Mouse (Mus musculus): Measurements from ENCODE around the gene Tdp2.
"Not testable (repeated sequence)": the region's sequence is repeated elsewhere in the genome, so short reads cannot be mapped to it uniquely, and the experiment has no call there.

The Tdp2 gene

GRCm38 (mm10) chr13:24824647-24825046, 6.8 kb upstream of the Tdp2 start:
- DNase-seq (ENCODE audit: low read depth, low spot score): no peak

- DNase-seq (ENCODE audit: low read depth, low spot score): no peak
Measured at GRCm38 (mm10) chr13:24825587-24825986, 5.9 kb upstream of the Tdp2 start.

- no peak for DNase-seq (ENCODE audit: low read depth, low spot score)
Measured at GRCm38 (mm10) chr13:24826116-24826515, 5.4 kb upstream of the Tdp2 start.

- no peak for DNase-seq (ENCODE audit: low read depth, low spot score)
Measured at GRCm38 (mm10) chr13:24830756-24831352, 625 bp upstream of the Tdp2 start.

GRCm38 (mm10) chr13:24832131-24832810, 792 bp downstream of the Tdp2 start:
- DNase-seq (ENCODE audit: low read depth, low spot score): no peak

GRCm38 (mm10) chr13:24832811-24833155, 1.3 kb downstream of the Tdp2 start:
- no peak for DNase-seq (ENCODE audit: low read depth, low spot score)

GRCm38 (mm10) chr13:24837765-24838164, 6.3 kb downstream of the Tdp2 start:
- DNase-seq (ENCODE audit: low read depth, low spot score): not testable (repeated sequence)

GRCm38 (mm10) chr13:24839831-24840230, 8.4 kb downstream of the Tdp2 start:
- no peak for DNase-seq (ENCODE audit: low read depth, low spot score)

GRCm38 (mm10) chr13:24841702-24842101, 10.2 kb downstream of the Tdp2 start:
- DNase-seq (ENCODE audit: low read depth, low spot score): no peak

- no peak for DNase-seq (ENCODE audit: low read depth, low spot score)
Measured at GRCm38 (mm10) chr13:24844983-24845955, 13.8 kb downstream of the Tdp2 start, which contains the start of gene D130043K22Rik. D130043K22Rik (plus strand) TSS chr13:24845135.

- DNase-seq (ENCODE audit: low read depth, low spot score): no peak
Measured at GRCm38 (mm10) chr13:24849318-24849717, 17.8 kb downstream of the Tdp2 start.

GRCm38 (mm10) chr13:24851989-24852388, 20.5 kb downstream of the Tdp2 start:
- no peak for DNase-seq (ENCODE audit: low read depth, low spot score)

- no peak for DNase-seq (ENCODE audit: low read depth, low spot score)
Measured at GRCm38 (mm10) chr13:24852570-24852969, 21.1 kb downstream of the Tdp2 start.

GRCm38 (mm10) chr13:24859115-24859514, 27.6 kb downstream of the Tdp2 start:
- DNase-seq (ENCODE audit: low read depth, low spot score): no peak

GRCm38 (mm10) chr13:24861084-24861483, 29.6 kb downstream of the Tdp2 start:
- no peak for DNase-seq (ENCODE audit: low read depth, low spot score)

GRCm38 (mm10) chr13:24862021-24862420, 30.5 kb downstream of the Tdp2 start:
- DNase-seq (ENCODE audit: low read depth, low spot score): no peak

- no peak for DNase-seq (ENCODE audit: low read depth, low spot score)
Measured at GRCm38 (mm10) chr13:24862520-24862919, 31.0 kb downstream of the Tdp2 start.

GRCm38 (mm10) chr13:24866430-24867402, 35.2 kb downstream of the Tdp2 start:
- DNase-seq (ENCODE audit: low read depth, low spot score): no peak

GRCm38 (mm10) chr13:24867789-24868188, 36.3 kb downstream of the Tdp2 start:
- no peak for DNase-seq (ENCODE audit: low read depth, low spot score)

- DNase-seq (ENCODE audit: low read depth, low spot score): no peak
Measured at GRCm38 (mm10) chr13:24868233-24868632, 36.8 kb downstream of the Tdp2 start.

All from brain, embryonic 18.5 days (tissue).